Mouse (Mus musculus): Measurements from ENCODE around the gene Bean1.

GRCm38 (mm10) chr8:104187622-104188021, 17.4 kb downstream of the Bean1 start:
- TF ChIP-seq CTCF (IDR thresholded peaks at IDR 0.05; ENCODE audit: borderline replicate concordance, control insufficient read depth, extremely low read depth, insufficient read depth, low read length, poor library complexity) (no peak), POLR2A (IDR thresholded peaks at IDR 0.05; ENCODE audit: control insufficient read depth, extremely low read depth, insufficient read depth, low read length, poor library complexity) (no peak)

All from thymus, adult 2 months (tissue).